Mouse (Mus musculus): ENCODE results near the gene Rapgef3. TPM values are rescaled to one million over a fixed set of nuclear protein-coding genes. Genes with fewer than 3 reads are reported as not detected.

Gene Rapgef3
- polyA plus RNA-seq, 1 experiment from 2014 or later = 12.6 TPM

DNA sequence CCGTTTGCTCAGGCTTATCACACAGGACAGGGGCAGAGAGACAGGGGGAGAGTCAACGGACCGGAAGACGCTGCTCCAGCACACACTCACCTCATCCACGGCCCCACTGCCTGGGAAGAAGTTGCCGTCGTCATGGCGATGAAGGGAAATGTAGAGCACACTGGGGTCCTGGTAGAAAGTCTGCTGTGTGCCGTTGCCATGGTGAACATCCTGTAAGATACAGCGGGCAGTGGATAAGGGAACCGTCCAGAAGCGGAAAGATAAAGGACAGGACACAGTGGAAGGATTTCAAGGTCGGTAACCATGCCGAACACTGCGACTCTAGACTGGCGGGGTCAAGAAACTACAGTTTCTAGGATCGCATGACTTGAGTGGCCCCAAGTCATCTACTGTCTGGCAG is 30.4 kb upstream of the Rapgef3 start:
- ATAC-seq (ENCODE audit: insufficient read depth, low FRiP score) = no peak
- Histone ChIP-seq H3K27ac (ENCODE audit: low read length) (no peak overlapping the region), H3K4me2 (ENCODE audit: low read depth, low read length) (no peak overlapping the region), H3K9me3 (replicated peaks; ENCODE audit: control insufficient read depth, low read length) (no peaks in the 10 kb centered on the region), H3K9ac (ENCODE audit: low read length) (no peak overlapping the region), H3K27me3 (ENCODE audit: control insufficient read depth, insufficient read depth, low read length) (no peaks in the 10 kb centered on the region), H3K4me1 (ENCODE audit: control insufficient read depth, insufficient read depth, low read length) (no peaks in the 10 kb centered on the region), H3K36me3 (ENCODE audit: control insufficient read depth, insufficient read depth, low read length) (peaks cover 8% of the 10 kb centered on the region; the same call in 1 of the 2 replicates), H3K4me3 (replicated peaks; ENCODE audit: low read length) (no peak overlapping the region)
- WGBS = 69% methylated on average over 17 of the region's 17 CpGs

DNA sequence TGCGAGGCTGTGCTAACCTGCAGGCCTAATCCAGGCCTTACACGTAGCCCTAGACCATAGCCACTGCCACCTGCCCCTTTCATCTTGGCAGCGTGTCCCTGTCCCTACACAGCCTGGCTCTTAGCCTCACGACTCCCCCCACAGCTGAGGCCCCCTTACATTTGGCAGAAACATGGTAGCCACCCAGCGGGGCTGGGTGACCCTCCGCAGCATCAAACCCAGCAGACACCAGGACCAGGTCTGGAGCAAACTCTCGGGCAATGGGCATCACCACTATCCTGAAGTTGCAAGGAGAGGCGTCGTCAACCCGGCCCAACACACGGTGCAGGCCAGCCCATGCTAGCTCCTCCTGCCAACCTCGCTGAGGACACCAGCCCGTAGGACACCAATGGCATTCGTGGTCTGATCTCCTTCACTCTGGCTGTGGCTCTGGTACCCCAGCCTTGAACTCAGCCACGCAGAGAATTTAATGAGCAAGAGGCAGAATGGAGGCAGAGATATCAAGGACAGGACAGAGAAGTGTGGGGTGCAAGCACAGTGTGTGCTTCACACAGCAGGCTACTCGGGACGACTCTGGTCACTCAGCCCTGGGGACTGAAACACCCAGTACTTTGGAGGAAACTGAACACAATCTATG is 29.0 kb upstream of the Rapgef3 start:
- no peak for ATAC-seq (ENCODE audit: insufficient read depth, low FRiP score)
- Histone ChIP-seq H3K9me3 (replicated peaks; ENCODE audit: control insufficient read depth, low read length) (no peaks in the 10 kb centered on the region), H3K9ac (ENCODE audit: low read length) (no peak overlapping the region), H3K27me3 (ENCODE audit: control insufficient read depth, insufficient read depth, low read length) (no peaks in the 10 kb centered on the region), H3K27ac (ENCODE audit: low read length) (no peak overlapping the region), H3K4me3 (replicated peaks; ENCODE audit: low read length) (no peak overlapping the region), H3K4me1 (ENCODE audit: control insufficient read depth, insufficient read depth, low read length) (no peaks in the 10 kb centered on the region), H3K4me2 (ENCODE audit: low read depth, low read length) (no peak overlapping the region), H3K36me3 (ENCODE audit: control insufficient read depth, insufficient read depth, low read length) (peaks cover 8% of the 10 kb centered on the region; the same call in 1 of the 2 replicates)
- WGBS = 92% methylated on average over 17 of the region's 17 CpGs

DNA sequence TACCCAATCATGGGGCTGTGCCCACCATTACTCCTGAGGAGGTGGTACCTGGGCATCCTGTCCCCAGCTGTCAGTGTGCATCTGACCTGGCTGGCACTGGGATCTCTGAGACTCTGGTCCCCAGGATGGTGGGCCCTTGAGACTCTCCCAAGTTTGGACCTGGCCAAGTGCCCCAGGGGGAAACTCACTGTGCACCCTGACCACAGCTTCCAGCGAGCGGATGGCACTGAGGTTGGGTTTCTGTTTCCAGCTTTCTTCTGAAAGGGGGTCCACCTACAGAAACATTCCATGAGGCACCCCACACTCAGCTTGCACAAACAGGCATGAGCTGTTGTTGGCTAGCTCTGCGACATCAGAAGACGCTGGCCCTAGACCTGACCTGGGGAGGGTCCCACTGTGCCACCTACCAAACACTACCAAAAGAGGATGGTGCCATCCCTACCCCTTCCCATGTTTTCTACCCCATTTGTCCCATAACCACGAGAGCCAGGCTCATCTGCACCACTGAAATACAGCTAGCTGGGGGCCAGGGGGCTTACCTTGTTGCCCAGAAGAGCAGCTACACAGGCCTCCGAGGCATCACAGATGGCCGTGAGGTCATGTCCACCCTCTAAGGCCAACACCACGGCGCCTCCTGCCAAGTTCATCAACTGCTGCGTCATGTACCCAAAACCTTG is 27.9 kb upstream of the Rapgef3 start:
- no peak for ATAC-seq (ENCODE audit: insufficient read depth, low FRiP score)
- Histone ChIP-seq H3K4me3 (replicated peaks; ENCODE audit: low read length) (no peak overlapping the region), H3K4me1 (ENCODE audit: control insufficient read depth, insufficient read depth, low read length) (no peaks in the 10 kb centered on the region), H3K9ac (ENCODE audit: low read length) (no peak overlapping the region), H3K36me3 (ENCODE audit: control insufficient read depth, insufficient read depth, low read length) (peaks cover 4% of the 10 kb centered on the region; the same call in 1 of the 2 replicates), H3K9me3 (replicated peaks; ENCODE audit: control insufficient read depth, low read length) (no peaks in the 10 kb centered on the region), H3K4me2 (ENCODE audit: low read depth, low read length) (no peak overlapping the region), H3K27me3 (ENCODE audit: control insufficient read depth, insufficient read depth, low read length) (no peaks in the 10 kb centered on the region), H3K27ac (ENCODE audit: low read length) (no peak overlapping the region)
- WGBS = 97% methylated on average over 10 of the region's 10 CpGs

DNA sequence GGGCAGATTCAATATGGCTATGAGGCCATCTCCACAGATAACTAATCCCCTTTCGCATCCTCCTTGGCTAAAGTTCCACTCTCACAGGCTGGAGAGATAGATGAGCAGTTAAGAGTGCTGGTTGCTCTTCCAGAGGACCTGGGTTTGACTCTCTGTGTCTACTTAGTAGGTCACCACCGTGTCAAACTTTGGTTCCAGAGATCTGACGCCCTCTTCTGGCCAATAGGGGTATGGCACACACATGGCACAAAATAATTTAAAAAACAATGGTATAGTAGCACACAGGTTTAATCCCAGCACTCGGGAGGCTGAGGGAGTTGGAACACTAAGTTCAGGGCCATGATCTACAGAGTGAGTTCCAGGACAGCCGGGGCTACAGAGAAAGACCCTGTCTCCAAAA is 26.5 kb upstream of the Rapgef3 start:
- no peak for ATAC-seq (ENCODE audit: insufficient read depth, low FRiP score)
- Histone ChIP-seq H3K36me3 (ENCODE audit: control insufficient read depth, insufficient read depth, low read length) (peaks cover 3% of the 10 kb centered on the region; the same call in 1 of the 2 replicates), H3K9ac (ENCODE audit: low read length) (no peak overlapping the region), H3K27ac (ENCODE audit: low read length) (no peak overlapping the region), H3K27me3 (ENCODE audit: control insufficient read depth, insufficient read depth, low read length) (no peaks in the 10 kb centered on the region), H3K9me3 (replicated peaks; ENCODE audit: control insufficient read depth, low read length) (no peaks in the 10 kb centered on the region), H3K4me1 (ENCODE audit: control insufficient read depth, insufficient read depth, low read length) (no peaks in the 10 kb centered on the region), H3K4me2 (ENCODE audit: low read depth, low read length) (no peak overlapping the region), H3K4me3 (replicated peaks; ENCODE audit: low read length) (no peak overlapping the region)
- 70% methylated on average over 5 of the region's 5 CpGs for WGBS

DNA sequence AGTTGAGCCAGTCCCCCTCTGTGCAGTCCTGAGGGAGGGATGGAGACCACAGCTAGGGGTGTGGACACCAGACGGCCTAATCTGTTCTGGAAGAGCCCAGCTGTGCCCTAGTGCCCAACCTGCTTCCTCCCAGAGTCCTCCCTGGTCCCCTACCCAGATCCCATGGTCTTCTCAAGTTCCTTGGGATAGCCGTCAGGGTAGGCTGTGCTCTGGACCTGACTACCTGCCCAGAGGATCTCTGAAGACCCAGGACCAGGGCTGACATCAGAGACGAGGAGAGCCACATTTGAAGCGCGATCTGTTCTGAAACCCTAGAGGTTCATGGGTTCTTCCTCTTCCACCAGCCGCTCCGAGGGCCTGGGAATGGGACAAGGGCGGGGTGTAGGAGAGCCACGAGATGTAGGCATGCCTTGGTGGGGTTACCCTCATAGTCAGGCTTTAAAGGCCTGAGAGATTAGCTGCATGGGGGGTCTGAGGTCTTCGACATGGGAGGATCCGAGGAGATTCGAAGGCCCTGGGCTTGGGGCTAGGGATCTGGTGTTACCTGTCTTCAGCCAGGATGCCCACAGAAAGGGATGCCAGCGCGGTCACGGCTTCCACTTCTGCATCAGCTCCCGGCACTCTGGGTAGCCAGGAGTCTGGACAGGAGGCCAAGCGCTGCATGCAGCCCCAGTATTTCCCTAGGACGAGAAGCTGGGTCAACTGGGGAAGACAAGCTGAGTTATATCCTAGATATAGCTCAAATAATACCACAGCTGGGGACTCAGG is 25.8 kb upstream of the Rapgef3 start:
- Histone ChIP-seq H3K36me3 (ENCODE audit: control insufficient read depth, insufficient read depth, low read length) (no peaks in the 10 kb centered on the region), H3K4me2 (ENCODE audit: low read depth, low read length) (no peak overlapping the region), H3K4me1 (ENCODE audit: control insufficient read depth, insufficient read depth, low read length) (peaks cover 6% of the 10 kb centered on the region; the same call in 1 of the 2 replicates), H3K27ac (ENCODE audit: low read length) (no peak overlapping the region), H3K27me3 (ENCODE audit: control insufficient read depth, insufficient read depth, low read length) (no peaks in the 10 kb centered on the region), H3K9ac (ENCODE audit: low read length) (no peak overlapping the region), H3K9me3 (replicated peaks; ENCODE audit: control insufficient read depth, low read length) (no peaks in the 10 kb centered on the region), H3K4me3 (replicated peaks; ENCODE audit: low read length) (no peak overlapping the region)
- ATAC-seq (ENCODE audit: insufficient read depth, low FRiP score) = no peak
- 90% methylated on average over 18 of the region's 18 CpGs for WGBS

DNA sequence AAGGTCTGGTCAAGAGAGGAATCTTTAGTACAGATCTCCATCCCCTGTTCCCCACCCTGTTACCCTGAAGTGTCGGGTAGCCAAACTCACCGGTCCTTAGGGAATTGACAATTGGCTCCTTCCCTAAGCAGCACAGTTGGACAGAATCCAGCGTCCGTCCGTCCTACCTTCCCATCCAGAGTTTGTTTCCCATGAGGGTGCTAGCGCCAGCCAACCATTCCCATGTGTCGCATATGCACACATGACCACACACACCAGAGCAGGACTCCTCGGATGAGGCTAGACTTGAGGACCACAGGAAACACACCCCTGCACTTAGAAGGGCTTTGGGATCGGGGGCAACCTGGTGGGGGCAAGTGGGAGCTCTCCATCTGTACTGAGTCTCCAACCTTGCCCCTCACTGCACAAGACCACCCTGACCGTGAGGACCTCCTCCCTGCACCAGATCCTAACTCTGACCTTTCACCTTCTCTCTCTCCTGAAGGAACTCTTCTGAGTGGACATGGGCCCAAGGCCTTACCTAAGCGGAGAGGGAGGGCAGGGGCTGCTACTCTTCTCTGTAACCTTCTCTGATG is 23.4 kb upstream of the Rapgef3 start:
- Histone ChIP-seq H3K4me1 (ENCODE audit: control insufficient read depth, insufficient read depth, low read length) (peaks cover 17% of the 10 kb centered on the region), H3K9me3 (replicated peaks; ENCODE audit: control insufficient read depth, low read length) (no peaks in the 10 kb centered on the region), H3K27me3 (ENCODE audit: control insufficient read depth, insufficient read depth, low read length) (no peaks in the 10 kb centered on the region), H3K36me3 (ENCODE audit: control insufficient read depth, insufficient read depth, low read length) (no peaks in the 10 kb centered on the region), H3K4me3 (replicated peaks; ENCODE audit: low read length) (no peak overlapping the region), H3K4me2 (ENCODE audit: low read depth, low read length) (no peak overlapping the region), H3K27ac (ENCODE audit: low read length) (no peak overlapping the region), H3K9ac (ENCODE audit: low read length) (no peak overlapping the region)
- no peak for ATAC-seq (ENCODE audit: insufficient read depth, low FRiP score)
- WGBS = 90% methylated on average over 11 of the region's 11 CpGs

DNA sequence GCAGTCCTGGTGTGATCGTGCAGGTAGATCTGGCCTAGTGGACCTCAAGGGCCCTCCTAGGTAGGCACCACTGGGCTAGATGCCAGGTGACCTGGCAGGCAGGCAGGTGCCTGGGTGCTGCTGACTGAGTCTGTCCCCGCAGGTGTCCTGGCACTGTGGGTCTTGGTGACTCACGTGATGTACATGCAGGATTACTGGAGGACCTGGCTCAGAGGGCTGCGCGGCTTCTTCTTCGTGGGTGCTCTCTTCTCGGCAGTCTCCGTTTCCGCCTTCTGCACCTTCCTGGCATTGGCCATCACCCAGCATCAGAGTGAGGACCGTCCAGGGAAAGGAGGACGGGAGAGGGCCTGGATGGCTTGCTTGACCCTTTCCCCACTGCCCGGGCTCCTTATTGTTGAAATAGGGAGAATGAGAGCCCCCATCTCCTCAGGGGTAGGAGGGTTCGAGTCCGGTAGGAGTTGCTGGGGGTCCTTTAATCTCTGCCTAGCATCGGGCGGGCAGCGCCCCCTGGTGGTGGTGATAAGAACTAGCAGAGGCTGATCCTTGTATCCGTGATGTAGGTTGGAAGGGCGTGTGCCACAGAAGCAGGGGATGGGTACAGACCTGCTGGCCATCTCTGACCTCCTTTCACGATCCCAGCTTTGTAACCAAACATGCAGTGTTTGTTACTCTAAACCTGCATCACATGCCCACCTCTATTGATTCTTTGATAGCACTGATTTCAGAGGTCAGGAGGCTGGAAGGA is 22.2 kb upstream of the Rapgef3 start:
- no peaks in the 10 kb centered on the region for H3K9me3 ChIP-seq (replicated peaks; ENCODE audit: control insufficient read depth, low read length)
- WGBS = 56% methylated on average over 20 of the region's 20 CpGs

DNA sequence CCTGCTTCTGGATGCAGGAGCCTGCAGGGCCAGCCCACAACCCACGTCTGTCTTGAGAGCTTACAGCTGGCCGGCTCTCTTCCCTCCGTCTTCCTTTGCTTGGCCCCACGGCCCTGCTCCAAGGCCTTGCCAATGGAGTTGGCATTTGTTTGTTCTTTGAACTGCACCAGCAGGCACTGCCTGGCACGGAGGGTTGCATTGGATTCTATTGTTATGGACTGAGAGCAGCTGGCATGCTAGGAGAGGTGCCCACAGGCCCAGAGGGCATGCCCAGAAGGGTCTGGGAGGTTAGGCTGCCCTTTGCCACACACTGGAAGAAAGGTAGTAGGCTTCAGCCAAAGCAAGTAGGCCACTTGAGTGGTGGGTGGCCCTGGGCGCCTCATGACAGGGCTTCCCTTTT is 21.0 kb upstream of the Rapgef3 start:
- H3K27ac ChIP-seq (ENCODE audit: low read length) = no peak overlapping the region
- H3K27me3 ChIP-seq (ENCODE audit: control insufficient read depth, insufficient read depth, low read length) = no peaks in the 10 kb centered on the region
- H3K36me3 ChIP-seq (ENCODE audit: control insufficient read depth, insufficient read depth, low read length) = no peaks in the 10 kb centered on the region
- no peak overlapping the region for H3K4me2 ChIP-seq (ENCODE audit: low read depth, low read length)
- H3K9ac ChIP-seq (ENCODE audit: low read length) = no peak overlapping the region
- no peak for ATAC-seq (ENCODE audit: insufficient read depth, low FRiP score)
- WGBS = 41% methylated on average over 6 of the region's 6 CpGs
- H3K4me1 ChIP-seq (ENCODE audit: control insufficient read depth, insufficient read depth, low read length) = peaks cover 22% of the 10 kb centered on the region
- H3K9me3 ChIP-seq (replicated peaks; ENCODE audit: control insufficient read depth, low read length) = no peaks in the 10 kb centered on the region
- H3K4me3 ChIP-seq (replicated peaks; ENCODE audit: low read length) = no peak overlapping the region

More for the DNA sequence above, 22.2 kb upstream of the Rapgef3 start:
- H3K27me3 ChIP-seq (ENCODE audit: control insufficient read depth, insufficient read depth, low read length) = no peaks in the 10 kb centered on the region
- H3K4me2 ChIP-seq (ENCODE audit: low read depth, low read length) = no peak overlapping the region
- no peak overlapping the region for H3K4me3 ChIP-seq (replicated peaks; ENCODE audit: low read length)
- no peak overlapping the region for H3K27ac ChIP-seq (ENCODE audit: low read length)
- H3K36me3 ChIP-seq (ENCODE audit: control insufficient read depth, insufficient read depth, low read length) = no peaks in the 10 kb centered on the region
- no peak for ATAC-seq (ENCODE audit: insufficient read depth, low FRiP score)
- peaks cover 17% of the 10 kb centered on the region for H3K4me1 ChIP-seq (ENCODE audit: control insufficient read depth, insufficient read depth, low read length)
- no peak overlapping the region for H3K9ac ChIP-seq (ENCODE audit: low read length)

Data from stomach, embryonic 16.5 days (tissue).